Mouse (Mus musculus): Measurements from ENCODE around the gene Cldn6.

The Cldn6 gene

GRCm38 (mm10) chr17:23679127-23679835, at the start of gene Cldn6:
Cldn6 (plus strand) TSS chr17:23679249.
- DNase-seq (ENCODE audit: low read depth, low spot score) = no peak

- DNase-seq (ENCODE audit: low read depth, low spot score) = peak; percentile 65
Measured at GRCm38 (mm10) chr17:23630195-23631020, 48.6 kb upstream of the Cldn6 start.

- DNase-seq (ENCODE audit: low read depth, low spot score) = no peak
Measured at GRCm38 (mm10) chr17:23631241-23631640, 47.8 kb upstream of the Cldn6 start.

DNA sequence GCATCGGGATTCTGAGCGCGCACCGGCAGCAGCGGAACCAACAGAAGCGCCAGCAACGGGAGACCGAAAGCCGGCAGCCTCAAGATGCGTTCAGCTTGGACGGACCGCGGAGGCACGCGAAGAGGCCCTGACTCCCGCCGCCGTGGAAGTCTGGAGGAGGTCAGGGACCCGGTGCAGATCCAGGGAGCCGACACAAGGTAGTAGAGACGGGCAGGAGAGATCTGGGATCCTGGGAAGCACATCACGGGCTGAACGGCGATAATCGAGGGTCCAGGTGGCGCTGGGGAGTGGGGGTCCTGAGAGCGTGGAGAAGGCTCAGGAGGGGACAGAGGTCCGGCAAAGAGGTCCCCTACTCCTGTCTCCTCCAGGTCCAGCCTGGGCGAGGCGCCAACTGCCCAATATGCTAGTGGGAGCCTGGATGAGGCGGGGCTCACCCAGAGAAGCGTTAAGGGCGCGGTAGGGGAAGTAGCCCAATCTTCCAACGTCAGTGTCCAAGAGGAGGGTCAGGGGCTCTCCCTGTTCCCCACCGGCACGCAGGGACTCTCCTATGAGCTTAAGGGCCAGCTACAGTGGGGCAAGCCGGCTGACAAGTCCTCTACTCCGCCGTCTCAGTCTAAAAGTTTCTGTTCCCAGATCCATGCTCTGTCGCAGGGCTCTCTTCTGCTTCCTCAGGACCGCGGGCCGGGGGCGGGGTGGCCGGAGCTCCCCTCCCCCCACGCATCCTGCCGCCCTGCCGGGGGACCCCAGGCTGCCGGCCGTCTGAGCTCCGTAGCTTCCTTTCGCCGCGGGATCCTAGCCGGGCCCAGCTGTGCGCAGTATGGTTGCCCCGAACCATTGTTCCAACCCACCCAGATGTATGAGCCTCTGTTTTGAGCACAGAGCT, 34.2 kb upstream of the Cldn6 start, which contains the start of gene Mmp25:
Mmp25 (minus strand) TSS at position 665 of the 883 bp plus-strand sequence.
- no peak for DNase-seq (ENCODE audit: low read depth, low spot score)

DNA sequence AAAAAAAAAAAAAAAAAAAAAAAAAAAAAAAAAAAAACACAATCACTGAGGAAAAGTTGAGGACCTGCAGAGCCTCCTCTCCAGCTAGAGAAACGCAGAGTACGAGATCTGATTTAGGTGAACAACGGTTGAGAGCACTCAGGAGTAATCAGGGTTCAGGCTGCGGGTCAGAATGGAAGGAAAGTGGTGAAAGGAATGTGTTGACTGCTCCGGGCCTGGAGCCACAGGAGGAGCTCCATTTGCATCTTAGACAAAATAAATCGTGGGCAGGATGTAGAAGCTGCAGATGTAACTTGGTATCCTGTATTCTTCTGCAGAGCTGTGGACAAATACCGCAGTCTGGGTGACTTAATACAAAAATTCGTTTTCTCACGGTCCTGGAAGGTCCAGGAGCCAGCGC, 33.2 kb upstream of the Cldn6 start:
- DNase-seq (ENCODE audit: low read depth, low spot score) = no peak

- DNase-seq (ENCODE audit: low read depth, low spot score) = no peak
Measured at GRCm38 (mm10) chr17:23651363-23651762, 27.7 kb upstream of the Cldn6 start.

DNA sequence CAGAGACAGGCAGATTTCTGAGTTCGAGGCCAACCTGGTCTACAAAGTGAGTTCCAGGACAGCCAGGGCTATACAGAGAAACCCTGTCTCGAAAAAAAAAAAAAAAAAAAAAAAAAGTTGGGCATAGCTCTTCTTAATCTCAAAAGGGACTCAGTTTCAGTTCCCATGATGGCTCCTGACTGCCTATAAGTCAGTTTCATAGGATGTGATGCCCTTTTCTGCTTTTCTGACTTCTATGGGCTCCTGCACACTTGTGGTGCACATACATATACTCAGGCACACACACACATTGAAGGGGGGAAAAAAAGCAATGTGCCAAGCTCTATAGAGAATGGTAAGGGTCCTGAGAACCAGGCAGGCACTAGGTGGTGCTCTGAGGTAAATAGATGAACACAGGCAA, 25.7 kb upstream of the Cldn6 start:
- DNase-seq (ENCODE audit: low read depth, low spot score) = no peak

DNA sequence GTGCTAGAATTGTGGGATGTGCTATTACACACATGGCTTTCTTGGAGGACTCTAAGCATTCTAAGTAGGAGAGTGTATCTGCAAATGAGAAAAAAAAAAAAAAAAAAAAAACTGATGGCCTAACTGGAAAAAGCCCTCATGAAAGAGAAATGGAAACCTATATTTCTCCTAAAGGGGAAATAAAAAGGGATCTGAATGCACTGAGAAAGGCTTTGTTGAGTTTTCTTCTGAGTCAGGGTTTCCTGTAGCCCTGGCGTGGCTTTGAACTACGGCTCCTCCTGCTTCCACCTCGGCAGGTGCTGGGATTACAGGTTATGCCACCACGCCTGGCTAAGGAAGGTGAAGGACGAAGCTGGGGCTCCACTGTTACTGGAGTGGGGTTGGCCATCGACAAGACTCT, 25.0 kb upstream of the Cldn6 start:
- no peak for DNase-seq (ENCODE audit: low read depth, low spot score)

DNA sequence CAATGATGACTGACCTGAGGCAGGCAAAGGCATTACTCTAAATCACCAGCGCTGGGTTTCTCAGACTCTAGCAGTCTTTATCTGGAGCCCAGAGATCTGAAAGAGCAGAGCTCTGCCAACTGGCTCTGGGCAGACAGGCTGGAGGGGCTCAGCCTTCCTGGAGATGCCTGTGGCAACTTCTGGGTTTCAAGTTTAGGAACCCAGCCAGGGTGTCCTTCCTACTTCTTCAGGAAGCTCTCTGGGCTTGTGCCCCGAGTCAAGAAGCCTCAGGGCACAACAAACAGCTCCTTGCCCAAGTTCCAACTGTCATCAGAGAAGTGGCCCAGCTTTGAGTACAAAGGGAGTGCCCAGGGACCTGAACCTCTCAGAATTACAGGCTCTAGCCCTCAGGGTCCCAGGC, 24.6 kb upstream of the Cldn6 start:
- DNase-seq (ENCODE audit: low read depth, low spot score) = no peak

DNA sequence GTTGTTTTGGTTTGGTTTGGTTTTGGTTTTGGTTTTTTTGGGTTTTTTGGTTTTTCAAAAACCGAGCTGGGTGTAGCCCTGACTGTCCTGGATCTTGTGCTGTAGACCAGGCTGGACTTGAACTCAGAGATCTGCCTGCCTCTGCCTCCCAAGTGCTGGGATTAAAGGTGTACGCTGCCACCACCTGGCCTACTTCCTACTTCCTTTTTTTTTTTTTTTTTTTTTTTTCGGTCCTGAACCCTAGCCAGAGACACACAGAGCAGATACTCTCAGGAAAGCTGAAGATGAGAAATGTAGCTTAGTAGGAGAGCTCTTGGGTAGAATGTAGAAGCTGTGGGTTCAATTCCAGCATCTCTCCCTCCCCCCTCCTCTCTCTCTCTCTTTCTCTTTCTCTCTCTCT, 20.6 kb upstream of the Cldn6 start:
- no peak for DNase-seq (ENCODE audit: low read depth, low spot score)

DNA sequence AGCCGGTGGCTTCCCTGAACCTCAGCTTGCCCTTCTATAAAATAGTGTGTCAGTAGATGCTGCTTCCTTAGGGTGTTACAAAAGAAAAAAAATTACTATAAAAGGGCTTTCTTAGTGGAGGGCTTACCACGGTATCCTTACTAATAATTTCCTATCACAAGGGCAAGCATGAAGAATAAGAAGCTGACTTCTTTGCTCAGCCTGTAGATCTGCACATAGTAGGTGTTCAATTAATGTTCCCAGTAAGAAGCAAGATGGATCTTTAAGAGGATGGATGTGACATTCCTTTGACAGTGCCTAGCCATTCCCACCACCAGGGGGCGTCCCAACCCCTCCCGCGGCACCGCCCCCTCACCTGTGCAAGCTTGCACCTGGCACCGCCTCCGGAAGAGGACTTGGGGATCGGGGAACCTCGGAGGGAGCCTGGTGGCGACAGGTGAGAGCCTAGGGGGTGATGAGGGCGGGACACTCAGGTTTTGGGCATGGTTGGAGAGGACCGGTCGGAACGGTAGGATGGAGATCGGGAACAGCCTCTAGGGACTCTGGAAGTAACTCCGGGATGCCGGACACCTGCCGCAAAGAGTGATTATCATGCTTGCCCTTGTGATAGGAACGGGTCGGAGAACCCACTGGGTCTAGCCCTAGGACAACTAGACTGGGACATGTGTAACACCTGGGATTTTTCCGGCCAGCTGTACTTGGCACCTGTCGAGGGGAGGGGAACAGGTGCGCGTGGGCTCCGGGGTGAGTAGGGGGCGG, 18.8 kb upstream of the Cldn6 start, which contains the start of gene Bicdl2:
Bicdl2 (plus strand) TSS at position 390 of the 759 bp plus-strand sequence.
- no peak for DNase-seq (ENCODE audit: low read depth, low spot score)

DNA sequence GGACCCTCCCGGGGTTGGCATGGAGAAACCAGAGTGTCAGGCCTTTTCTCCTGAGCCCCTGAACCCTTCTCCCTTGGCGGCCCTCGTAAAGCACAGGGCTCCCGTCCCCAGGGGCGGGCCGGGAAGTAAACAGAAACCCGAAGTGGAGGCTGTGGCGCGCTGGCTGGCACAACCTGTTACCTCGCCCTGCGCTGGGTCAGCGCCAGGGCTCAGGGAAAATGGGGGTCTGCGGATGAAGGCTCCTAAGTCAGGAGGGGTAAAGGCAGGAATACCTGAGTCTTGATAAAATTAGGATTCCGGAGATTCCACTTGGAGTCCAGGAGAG, 18.2 kb upstream of the Cldn6 start:
- DNase-seq (ENCODE audit: low read depth, low spot score) = no peak

- no peak for DNase-seq (ENCODE audit: low read depth, low spot score)
Measured at GRCm38 (mm10) chr17:23661526-23661925, 17.5 kb upstream of the Cldn6 start.

DNA sequence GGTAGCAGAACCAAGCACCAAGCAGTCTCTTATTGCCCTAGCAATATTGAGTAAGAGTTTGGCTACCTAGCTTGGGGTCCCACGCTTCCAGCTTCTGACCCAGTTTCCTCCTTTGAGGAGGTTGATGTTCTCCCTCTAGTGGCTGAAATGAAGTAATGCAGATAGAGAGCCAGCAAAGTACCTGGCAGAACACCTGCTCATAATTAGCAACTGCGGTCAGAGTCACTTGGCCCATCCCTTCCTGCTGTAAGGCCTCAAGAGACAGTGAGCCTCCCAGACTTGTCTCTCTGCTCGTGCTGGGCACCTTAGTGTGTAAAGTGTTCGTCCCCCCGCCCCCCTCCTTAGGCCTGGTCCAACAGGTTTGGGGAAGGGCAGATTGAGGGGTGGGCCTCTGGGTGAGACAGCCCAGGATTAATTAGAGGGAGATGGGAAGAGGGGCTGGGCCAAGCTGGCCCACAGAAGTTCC, 14.5 kb upstream of the Cldn6 start:
- DNase-seq (ENCODE audit: low read depth, low spot score) = no peak

GRCm38 (mm10) chr17:23665511-23665910, 13.5 kb upstream of the Cldn6 start:
- no peak for DNase-seq (ENCODE audit: low read depth, low spot score)

DNA sequence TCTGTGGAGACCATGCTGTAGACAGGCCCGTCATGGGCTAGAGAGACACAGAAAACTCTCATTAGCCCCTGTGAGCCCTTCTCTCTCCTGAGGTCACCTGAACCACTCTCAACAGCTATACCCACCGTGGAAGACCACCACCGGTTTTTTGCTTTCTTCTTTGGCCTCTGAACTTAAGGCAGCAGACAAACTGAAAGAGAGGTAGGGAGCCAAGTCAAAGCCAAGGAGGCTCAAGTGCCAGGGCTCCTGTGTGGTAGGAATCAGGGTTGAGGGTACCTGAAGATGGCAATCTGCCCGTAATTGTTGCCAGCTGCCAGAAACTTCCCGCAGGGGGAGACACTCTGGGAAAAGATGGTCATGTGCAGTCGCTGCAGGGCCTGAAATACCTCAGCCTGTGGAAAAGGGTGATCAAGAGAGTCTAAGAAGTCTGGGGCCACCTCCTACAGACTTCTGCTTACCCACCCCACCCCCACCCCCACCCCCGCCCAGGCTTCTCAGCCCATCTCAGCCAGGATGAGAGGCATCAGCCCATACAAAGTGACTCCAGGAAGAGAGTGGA, 8.5 kb upstream of the Cldn6 start:
- no peak for DNase-seq (ENCODE audit: low read depth, low spot score)

DNA sequence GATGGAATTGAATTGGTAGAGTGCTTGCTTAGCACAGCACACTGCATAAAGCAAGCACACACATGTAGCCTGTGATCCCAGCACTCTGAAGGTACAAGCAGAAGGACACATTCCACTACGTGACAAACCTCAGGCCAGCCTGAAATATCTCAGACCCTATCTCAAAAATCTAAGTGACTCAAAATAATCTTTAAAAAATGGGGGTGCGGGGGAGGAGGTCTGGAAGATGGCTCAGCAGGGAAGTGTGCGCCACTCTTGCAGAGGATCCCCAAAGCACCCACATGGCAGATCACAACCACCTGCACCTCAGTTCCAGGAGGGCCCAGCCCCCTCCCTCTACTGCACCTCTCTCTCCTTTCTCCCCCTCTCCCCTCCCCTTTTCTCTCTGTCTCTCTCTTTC, 7.5 kb upstream of the Cldn6 start:
- no peak for DNase-seq (ENCODE audit: low read depth, low spot score)

- no peak for DNase-seq (ENCODE audit: low read depth, low spot score)
Measured at GRCm38 (mm10) chr17:23672761-23673160, 6.3 kb upstream of the Cldn6 start.

DNA sequence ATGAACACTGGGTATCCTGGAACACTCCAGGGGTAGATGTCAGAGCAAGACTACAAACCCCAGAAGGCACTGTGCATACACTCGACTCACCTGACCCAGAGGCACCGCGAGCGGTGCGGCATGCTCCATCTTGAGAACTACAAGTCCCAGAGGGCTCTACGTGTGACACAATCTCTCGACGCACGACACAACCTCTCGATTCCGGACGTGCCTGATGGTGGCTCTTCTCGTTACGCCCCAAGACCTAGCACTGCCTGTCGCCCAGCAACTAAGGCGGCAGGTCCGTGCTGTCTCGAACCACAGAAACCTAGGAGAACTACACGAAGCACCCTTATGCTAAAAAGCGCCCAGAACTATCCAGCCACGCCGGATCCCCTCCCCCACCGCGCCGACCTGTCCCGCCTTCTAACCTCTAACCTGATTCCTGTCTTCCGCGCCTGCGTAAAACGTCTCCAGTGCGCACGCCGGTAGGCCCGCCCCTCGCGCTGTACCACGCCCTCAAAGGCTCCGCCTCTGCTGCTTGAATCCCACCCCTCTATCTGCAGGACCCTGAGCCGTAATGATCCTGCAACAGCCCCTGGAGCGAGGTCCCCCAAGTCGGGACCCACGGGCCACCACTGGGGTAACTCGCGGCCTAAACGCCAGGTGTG, 5.5 kb upstream of the Cldn6 start, which contains the start of the genes Hcfc1r1 and Thoc6:
Hcfc1r1 (plus strand) TSS at position 173 of the 650 bp plus-strand sequence.
Thoc6 (minus strand) TSS at position 459 of the 650 bp plus-strand sequence.
- DNase-seq (ENCODE audit: low read depth, low spot score) = peak; percentile 90

Data from embryo, embryonic 11.5 days (tissue).